Mouse (Mus musculus) liver, embryonic 18 days (tissue): ENCODE data around the gene Ihh. TPM values are rescaled to one million over a fixed set of nuclear protein-coding genes. Genes with fewer than 3 reads are reported as not detected.

Source experiments
- polyA plus RNA-seq: library from polyadenylated mRNA; depleted of rRNA; stranded (reverse); fragments of >200 nt; gene quantifications from 2 replicates; pipeline ENCODE4 v1.2.3, GENCODE M21; 2012; rRNA removed

The Ihh gene
- polyA plus RNA-seq: 7.8 and 8.2 TPM in 2 replicates

GRCm38 (mm10) chr1:74951556-74952210 lies at the start of gene Ihh:
Gene Ihh (minus strand): TSS chr1:74951672.

GRCm38 (mm10) chr1:74935402-74935801 lies 16.1 kb downstream of the Ihh start, which contains the start of gene Cfap65:
Gene Cfap65 (minus strand): TSS chr1:74935599.

Other genes with a start within 250 kb of the Ihh start
- gene Cyp27a1, start 238.1 kb downstream of the Ihh start, polyA plus RNA-seq: 30.0 and 34.2 TPM in 2 replicates
- 0.12 and 0.22 TPM in 2 replicates for gene Prkag3, start 202.5 kb downstream of the Ihh start, polyA plus RNA-seq
- gene Wnt6, start 179.8 kb downstream of the Ihh start, polyA plus RNA-seq: 0.06 and 0.07 TPM in 2 replicates
- gene Wnt10a, start 160.2 kb downstream of the Ihh start, polyA plus RNA-seq: not detected in 2 replicates
- 0.01 TPM in 1 of 2 replicates, not detected in the other for gene Cdk5r2, start 96.7 kb downstream of the Ihh start, polyA plus RNA-seq
- 0.02 TPM in 1 of 2 replicates, not detected in the other for gene Fev, start 66.3 kb downstream of the Ihh start, polyA plus RNA-seq
- not detected in 2 replicates for gene Cryba2, start 58.5 kb downstream of the Ihh start, polyA plus RNA-seq
- not detected in 2 replicates for gene Cfap65, start 16.1 kb downstream of the Ihh start, polyA plus RNA-seq
- 2.2 and 2.3 TPM in 2 replicates for gene Nhej1, start 173.5 kb upstream of the Ihh start, polyA plus RNA-seq
- gene Slc23a3, start 182.2 kb upstream of the Ihh start, polyA plus RNA-seq: 1.2 TPM in 2 replicates
- gene Cnppd1, start 191.0 kb upstream of the Ihh start, polyA plus RNA-seq: 26.9 and 31.0 TPM in 2 replicates
- 50.7 and 54.5 TPM in 2 replicates for gene Retreg2, start 191.1 kb upstream of the Ihh start, polyA plus RNA-seq
- 41.4 and 42.2 TPM in 2 replicates for gene Zfand2b, start 217.0 kb upstream of the Ihh start, polyA plus RNA-seq
- gene Abcb6, start 228.7 kb upstream of the Ihh start, polyA plus RNA-seq: 25.8 and 25.9 TPM in 2 replicates
- gene Ankzf1, start 240.5 kb upstream of the Ihh start, polyA plus RNA-seq: 11.0 and 13.7 TPM in 2 replicates
- gene Atg9a, start 240.5 kb upstream of the Ihh start, polyA plus RNA-seq: 22.2 and 26.3 TPM in 2 replicates